Mouse (Mus musculus) intestine, postnatal 0 days (tissue): ENCODE measurements around the gene Iqsec1. TPM values are rescaled to one million over a fixed set of nuclear protein-coding genes. Genes with fewer than 3 reads are reported as not detected.

Source experiments
- ATAC-seq: fragments of 200-750 bp; cut with Nextera tagmentation; 2 replicates; pipeline ENCODE4 v1.8.0; 2017; ENCODE audit warnings: mild to moderate bottlenecking, moderate TSS enrichment, moderate library complexity
- H3K27ac ChIP-seq: fragments of 300-500 bp; sonication (generic); 2 replicates; pipeline ENCODE4 v1.5.1; 2014; ENCODE audit warnings: mild to moderate bottlenecking, low read depth, low read length, moderate library complexity
- H3K27me3 ChIP-seq: fragments of 300-500 bp; sonication (generic); replicated peaks from 2 replicates; pipeline ENCODE4 v1.6.1; 2014; ENCODE audit warnings: low read length, mixed read lengths; ENCODE audit not compliant: control insufficient read depth, insufficient read depth
- H3K36me3 ChIP-seq: fragments of 300-500 bp; sonication (generic); 2 replicates; pipeline ENCODE4 v1.6.1; 2014; ENCODE audit warnings: mild to moderate bottlenecking, moderate library complexity; ENCODE audit not compliant: control insufficient read depth, insufficient read depth
- H3K4me1 ChIP-seq: fragments of 300-500 bp; sonication (generic); replicated peaks from 2 replicates; pipeline ENCODE4 v1.6.1; 2014; ENCODE audit warnings: antibody characterized with exemption, low read length, mixed read lengths; ENCODE audit not compliant: control insufficient read depth, insufficient read depth
- H3K4me2 ChIP-seq: fragments of 300-500 bp; sonication (generic); replicated peaks from 2 replicates; pipeline ENCODE4 v1.6.1; 2014; ENCODE audit warnings: low read depth, mild to moderate bottlenecking, moderate library complexity
- H3K4me3 ChIP-seq: fragments of 300-500 bp; sonication (generic); 2 replicates; pipeline ENCODE4 v1.5.1; 2014; ENCODE audit warnings: low read depth, low read length
- H3K9ac ChIP-seq: fragments of 300-500 bp; sonication (generic); 2 replicates; pipeline ENCODE4 v1.6.1; 2014; ENCODE audit warnings: mild to moderate bottlenecking, low read depth, low read length
- H3K9me3 ChIP-seq: fragments of 300-500 bp; sonication (generic); 2 replicates; pipeline ENCODE4 v1.6.1; 2016; ENCODE audit warnings: mixed run types; ENCODE audit not compliant: control insufficient read depth
- CTCF ChIP-seq: sonication (generic); IDR thresholded peaks from 2 replicates; pipeline ENCODE4 v1.5.1; 2016; ENCODE audit warnings: low read depth, mild to moderate bottlenecking, control low read depth, antibody characterized with exemption, moderate library complexity
- WGBS: fragments of 180-500 bp; shearing (Covaris S2); extraction: QIAGEN DNeasy Blood & Tissue Kit; methylation state at CpG from one replicate; pipeline ENCODE4 v1.1.7; 2014; 5-methylcytosine and 5-hydroxymethylcytosine counted together
- polyA plus RNA-seq: library from polyadenylated mRNA; unstranded; fragments of >200 nt; fragmentation: Nextera tagmentation; extraction: Ambion mirVana; gene quantifications from 2 replicates; pipeline ENCODE4 v1.2.1, GENCODE M21; 2015

Iqsec1 gene
- polyA plus RNA-seq, 1 experiment from 2014 or later, result 7.0 TPM

DNA sequence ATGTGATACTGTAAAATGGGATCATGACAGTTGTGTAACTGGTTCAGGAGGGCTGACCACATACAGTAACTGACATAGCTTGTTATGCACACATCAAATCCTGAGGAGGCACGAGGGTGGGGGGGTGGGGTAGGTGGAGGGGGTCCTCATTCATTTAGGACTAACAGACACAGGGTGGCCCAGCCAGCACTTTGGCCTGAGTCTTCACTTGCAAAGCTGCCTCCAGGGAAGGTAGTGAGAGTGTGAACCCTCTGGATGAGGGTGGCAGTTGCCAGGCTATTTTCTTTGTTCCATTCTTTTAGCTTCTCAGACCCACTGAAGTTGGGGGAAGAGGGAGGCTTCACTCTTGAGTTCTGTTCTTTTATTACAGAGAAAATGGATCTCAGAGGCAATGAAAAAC lies 177.9 kb downstream of the Iqsec1 start:
- H3K36me3 ChIP-seq, result no peaks in the 10 kb centered on the region
- no peak for ATAC-seq
- no peak overlapping the region for H3K27ac ChIP-seq
- no peak for TF ChIP-seq CTCF
- no peaks in the 10 kb centered on the region; the same call in 1 of the 2 replicates for H3K27me3 ChIP-seq
- H3K4me3 ChIP-seq, result no peak overlapping the region
- no peak overlapping the region for H3K4me2 ChIP-seq
- WGBS, result 29% methylated on average over 1 of the region's 1 CpGs
- peaks cover 7% of the 10 kb centered on the region; the same call in 1 of the 2 replicates for H3K4me1 ChIP-seq
- no peak overlapping the region for H3K9ac ChIP-seq
- H3K9me3 ChIP-seq, result no peaks in the 10 kb centered on the region

DNA sequence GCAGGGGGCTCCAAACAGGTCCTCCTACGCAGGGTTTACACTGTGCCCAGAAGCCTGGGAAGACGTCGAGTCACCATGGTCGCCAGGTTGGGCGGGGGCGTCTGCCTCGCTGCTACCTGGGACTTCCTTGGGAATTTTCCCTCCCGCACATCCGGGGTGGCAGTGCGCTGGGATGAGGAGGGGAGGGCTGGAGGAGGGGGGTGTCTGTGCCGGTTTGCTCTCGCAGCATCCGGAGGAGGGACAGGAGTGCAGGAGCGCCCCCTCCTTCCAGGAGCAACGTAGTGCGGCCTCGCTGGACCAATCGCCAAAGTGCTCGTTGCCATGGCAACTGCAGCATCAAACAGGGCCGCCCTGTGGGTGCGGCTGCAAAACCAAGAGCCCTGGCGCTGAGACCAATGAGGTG lies 178.5 kb downstream of the Iqsec1 start:
- 6% methylated on average over 22 of the region's 22 CpGs for WGBS
- peaks cover 7% of the 10 kb centered on the region; the same call in 1 of the 2 replicates for H3K4me1 ChIP-seq
- no peak overlapping the region for H3K4me3 ChIP-seq
- no peaks in the 10 kb centered on the region for H3K9me3 ChIP-seq
- no peak overlapping the region for H3K9ac ChIP-seq
- peak; percentile 46 for TF ChIP-seq CTCF
- H3K36me3 ChIP-seq, result no peaks in the 10 kb centered on the region
- no peak overlapping the region for H3K27ac ChIP-seq
- no peak overlapping the region for H3K4me2 ChIP-seq
- no peaks in the 10 kb centered on the region; the same call in 1 of the 2 replicates for H3K27me3 ChIP-seq
- ATAC-seq, result 0 out of 2 replicates have a peak, but pooled peaks have one; percentile 28

DNA sequence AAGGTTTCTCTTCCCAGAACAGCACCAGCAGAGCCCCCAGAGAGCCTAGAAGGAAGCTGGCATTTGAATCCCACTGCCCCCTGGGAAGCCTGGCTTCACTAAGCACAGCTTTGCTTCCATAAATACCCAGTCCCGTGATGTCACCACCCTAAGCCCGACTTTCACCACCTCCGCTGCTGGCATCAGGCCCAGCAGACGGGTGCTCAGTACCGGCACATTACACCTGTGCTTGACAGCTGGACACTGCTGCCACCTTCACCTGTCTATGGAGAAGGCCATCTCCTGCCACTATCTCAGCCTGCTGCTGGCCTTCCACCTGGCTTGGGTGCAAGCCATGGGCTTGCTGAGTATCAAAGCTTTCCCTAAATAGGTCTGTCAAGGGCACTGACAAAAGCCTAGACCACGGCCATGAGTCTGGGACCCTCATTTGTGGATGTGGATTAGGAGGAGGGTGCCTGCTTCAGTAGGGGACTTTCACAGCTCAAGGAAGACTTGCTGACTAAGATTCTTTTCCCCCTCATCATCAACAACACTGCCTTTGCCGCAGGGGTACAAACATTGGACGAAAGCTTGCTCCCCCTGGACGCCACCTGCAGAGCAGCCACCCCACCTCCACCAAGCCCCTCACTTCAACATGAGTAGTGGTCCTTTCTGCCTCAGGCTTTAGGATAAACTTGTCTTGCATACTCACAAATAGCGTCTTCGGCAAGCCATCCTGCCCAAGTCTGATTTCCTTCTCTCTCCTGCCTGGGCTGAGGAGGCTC lies 179.2 kb downstream of the Iqsec1 start:
- no peak for ATAC-seq
- Histone ChIP-seq H3K4me2 (no peak overlapping the region), H3K4me1 (peaks cover 7% of the 10 kb centered on the region; the same call in 1 of the 2 replicates), H3K27ac (no peak overlapping the region), H3K9me3 (no peaks in the 10 kb centered on the region), H3K9ac (no peak overlapping the region), H3K36me3 (no peaks in the 10 kb centered on the region), H3K4me3 (no peak overlapping the region), H3K27me3 (no peaks in the 10 kb centered on the region; the same call in 1 of the 2 replicates)
- 66% methylated on average over 11 of the region's 11 CpGs for WGBS
- TF ChIP-seq CTCF, result no peak

DNA sequence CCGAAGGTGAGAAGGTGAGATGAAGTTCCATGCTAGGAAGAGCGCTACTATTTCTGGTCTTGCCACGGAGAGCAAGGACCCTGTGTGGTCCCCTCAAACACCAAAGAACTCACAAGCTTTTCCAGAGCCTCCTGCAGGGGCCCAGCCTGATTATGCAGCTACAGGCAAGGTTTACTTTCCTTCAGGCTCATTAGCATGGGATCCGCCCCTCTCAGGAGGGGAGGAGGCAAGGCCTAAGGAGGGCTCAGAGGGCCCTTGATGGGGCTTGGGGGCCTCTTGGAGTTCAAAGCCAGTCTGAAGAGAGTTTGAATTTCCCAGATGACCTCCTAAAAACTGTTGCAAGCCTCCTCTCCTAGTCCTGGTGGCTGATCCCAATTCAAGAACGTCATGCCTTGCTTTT lies 179.9 kb downstream of the Iqsec1 start:
- no peak for ATAC-seq
- no peak for TF ChIP-seq CTCF

DNA sequence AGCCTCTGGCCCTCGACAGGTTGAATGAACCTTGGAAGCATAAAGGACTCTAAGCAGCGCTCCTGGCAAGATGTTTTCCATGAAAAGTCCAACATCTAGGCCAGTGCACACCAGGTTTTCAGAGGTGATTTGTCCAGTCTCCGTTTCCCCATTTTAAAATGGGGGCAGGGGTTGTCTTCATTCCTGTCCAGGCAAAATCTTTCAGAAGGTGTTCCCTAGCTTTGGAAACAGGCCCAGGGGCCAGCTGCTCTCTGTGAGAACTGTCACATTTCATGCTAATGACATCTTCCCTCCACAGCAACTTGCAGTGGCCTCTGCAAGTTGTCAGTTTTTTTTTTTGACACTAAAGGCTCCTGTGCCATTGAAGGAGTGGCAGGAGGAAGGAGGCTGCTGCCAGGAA lies 180.4 kb downstream of the Iqsec1 start:
- Histone ChIP-seq H3K4me2 (no peak overlapping the region), H3K27me3 (no peaks in the 10 kb centered on the region; the same call in 1 of the 2 replicates), H3K27ac (no peak overlapping the region), H3K36me3 (no peaks in the 10 kb centered on the region), H3K4me1 (peaks cover 7% of the 10 kb centered on the region; the same call in 1 of the 2 replicates), H3K9me3 (no peaks in the 10 kb centered on the region), H3K4me3 (no peak overlapping the region), H3K9ac (no peak overlapping the region)
- no peak for ATAC-seq
- WGBS, result 70% methylated on average over 3 of the region's 3 CpGs
- no peak for TF ChIP-seq CTCF

More for the DNA sequence above, 179.9 kb downstream of the Iqsec1 start:
- 22% methylated on average over 5 of the region's 5 CpGs for WGBS
- H3K4me1 ChIP-seq, result peaks cover 7% of the 10 kb centered on the region; the same call in 1 of the 2 replicates
- no peak overlapping the region for H3K9ac ChIP-seq
- H3K27me3 ChIP-seq, result no peaks in the 10 kb centered on the region; the same call in 1 of the 2 replicates
- no peak overlapping the region for H3K4me3 ChIP-seq
- no peak overlapping the region for H3K27ac ChIP-seq
- no peaks in the 10 kb centered on the region for H3K9me3 ChIP-seq
- no peaks in the 10 kb centered on the region for H3K36me3 ChIP-seq
- H3K4me2 ChIP-seq, result no peak overlapping the region

DNA sequence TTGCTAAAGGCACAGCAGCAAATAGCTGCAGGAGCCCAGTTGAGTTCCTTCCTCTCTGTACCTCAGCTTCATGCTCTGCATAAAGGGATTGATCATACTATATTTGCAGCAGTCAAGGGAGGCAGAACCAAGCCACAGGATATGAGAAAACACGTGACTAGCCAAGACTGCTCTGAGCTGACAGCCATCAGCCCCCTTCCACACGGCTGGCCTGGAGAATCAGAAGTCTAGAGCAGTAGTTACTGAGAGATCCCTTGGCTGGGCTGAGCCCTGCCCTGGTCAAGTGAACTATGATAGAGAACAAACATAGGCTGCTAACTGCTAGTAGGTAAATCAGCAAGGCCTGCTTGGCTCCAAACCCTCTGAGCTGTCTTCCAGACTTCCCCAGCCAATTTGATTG lies 180.9 kb downstream of the Iqsec1 start:
- H3K27me3 ChIP-seq, result no peaks in the 10 kb centered on the region; the same call in 1 of the 2 replicates
- no peak overlapping the region for H3K4me3 ChIP-seq
- H3K27ac ChIP-seq, result no peak overlapping the region
- H3K9me3 ChIP-seq, result no peaks in the 10 kb centered on the region
- WGBS, result 59% methylated on average over 2 of the region's 2 CpGs
- H3K9ac ChIP-seq, result no peak overlapping the region
- ATAC-seq, result no peak
- TF ChIP-seq CTCF, result no peak
- H3K4me1 ChIP-seq, result peaks cover 7% of the 10 kb centered on the region; the same call in 1 of the 2 replicates
- H3K4me2 ChIP-seq, result no peak overlapping the region
- no peaks in the 10 kb centered on the region for H3K36me3 ChIP-seq
